Mouse (Mus musculus) heart, postnatal 0 days (tissue): Measurements from ENCODE around the gene Ropn1l. TPM values are rescaled to one million over a fixed set of nuclear protein-coding genes. Genes with fewer than 3 reads are reported as not detected.

Experiments used
- ATAC-seq: fragments of 200-750 bp; cut with Nextera tagmentation; 2 replicates; pipeline ENCODE4 v1.8.0; 2017; ENCODE audit warnings: low read depth, moderate number of reproducible peaks, moderate library complexity; ENCODE audit not compliant: insufficient read depth
- DNase-seq: peaks from one replicate; pipeline ENCODE4 v3.0.0-alpha.2; 2016; ENCODE audit warnings: low spot score
- H3K27ac ChIP-seq: fragments of 300-500 bp; sonication (generic); 2 replicates; pipeline ENCODE4 v1.5.1; 2014; ENCODE audit warnings: low read depth, mild to moderate bottlenecking
- H3K27me3 ChIP-seq: fragments of 300-500 bp; sonication (generic); 2 replicates; pipeline ENCODE4 v1.6.1; 2014; ENCODE audit warnings: low read length, mixed read lengths; ENCODE audit not compliant: control insufficient read depth, insufficient read depth
- H3K36me3 ChIP-seq: fragments of 300-500 bp; sonication (generic); replicated peaks from 2 replicates; pipeline ENCODE4 v1.6.1; 2014; ENCODE audit warnings: low read length, mixed read lengths; ENCODE audit not compliant: control insufficient read depth, insufficient read depth
- H3K4me1 ChIP-seq: fragments of 300-500 bp; sonication (generic); 2 replicates; pipeline ENCODE4 v1.6.1; 2014; ENCODE audit warnings: antibody characterized with exemption; ENCODE audit not compliant: control insufficient read depth, insufficient read depth
- H3K4me2 ChIP-seq: fragments of 300-500 bp; sonication (generic); 2 replicates; pipeline ENCODE4 v1.6.1; 2014; ENCODE audit warnings: low read depth, mild to moderate bottlenecking, low read length, moderate library complexity
- H3K4me3 ChIP-seq: fragments of 300-500 bp; sonication (generic); 2 replicates; pipeline ENCODE4 v1.5.1; 2014; ENCODE audit warnings: low read depth, low read length
- H3K9ac ChIP-seq: fragments of 300-500 bp; sonication (generic); replicated peaks from 2 replicates; pipeline ENCODE4 v1.6.1; 2014; ENCODE audit warnings: low read depth, low read length, mixed read lengths
- H3K9me3 ChIP-seq: fragments of 300-500 bp; sonication (generic); replicated peaks from 2 replicates; pipeline ENCODE4 v1.6.1; 2016; ENCODE audit warnings: low read length; ENCODE audit not compliant: control insufficient read depth
- CTCF ChIP-seq: IDR thresholded peaks from 2 replicates; pipeline ENCODE4 v1.5.1; 2016; ENCODE audit warnings: antibody characterized with exemption, control low read depth, low read depth
- EP300 ChIP-seq: IDR thresholded peaks from 2 replicates; pipeline ENCODE4 v1.6.1; 2016; ENCODE audit warnings: antibody characterized with exemption, low read depth
- WGBS: fragments of 180-500 bp; shearing (Covaris S2); extraction: QIAGEN DNeasy Blood & Tissue Kit; methylation state at CpG from one replicate; pipeline ENCODE4 v1.1.7; 2014; 5-methylcytosine and 5-hydroxymethylcytosine counted together
- polyA plus RNA-seq: library from polyadenylated mRNA; unstranded; fragments of >200 nt; fragmentation: Nextera tagmentation; extraction: Ambion mirVana; gene quantifications from 2 replicates; pipeline ENCODE4 v1.2.1, GENCODE M21; 2015
- total RNA-seq: library from RNA; depleted of rRNA; stranded (reverse); fragments of >200 nt; gene quantifications from 2 replicates; pipeline ENCODE4 v1.2.3, GENCODE M21; 2014; ENCODE audit warnings: low replicate concordance

Ropn1l gene
- total and polyA plus RNA-seq, 2 experiments from 2014 or later = 2.4 to 3.5 TPM

DNA sequence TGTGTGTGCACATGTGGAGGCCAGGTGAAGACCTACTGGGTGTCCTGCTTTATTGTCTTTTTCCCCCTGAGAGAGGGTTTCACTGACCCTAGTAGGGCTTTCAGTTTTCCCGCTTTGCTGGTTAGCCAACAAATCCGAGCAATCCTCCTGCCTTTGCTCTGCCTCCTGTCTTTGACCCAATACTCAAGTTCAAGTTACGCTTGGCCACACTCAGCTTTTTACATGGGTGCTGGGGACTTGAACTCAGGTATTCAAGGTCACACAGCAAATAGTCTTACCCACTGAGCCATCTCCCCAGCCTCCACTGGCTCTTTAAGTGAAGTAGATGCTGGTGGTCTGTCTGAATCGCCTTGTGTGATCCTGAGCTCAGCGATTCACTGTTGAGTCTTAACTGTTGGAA lies 46.7 kb downstream of the Ropn1l start:
- Histone ChIP-seq H3K27ac (no peak overlapping the region), H3K4me3 (no peak overlapping the region), H3K27me3 (no peaks in the 10 kb centered on the region), H3K36me3 (no peaks in the 10 kb centered on the region), H3K9me3 (no peaks in the 10 kb centered on the region), H3K4me1 (peaks cover 5% of the 10 kb centered on the region; the same call in 1 of the 2 replicates), H3K4me2 (no peak overlapping the region), H3K9ac (no peak overlapping the region)
- TF ChIP-seq CTCF (no peak), EP300 (no peak)
- WGBS = 91% methylated on average over 5 of the region's 5 CpGs
- DNase-seq (no peak), ATAC-seq (no peak)

GRCm38 (mm10) chr15:31404346-31404745 lies 49.2 kb downstream of the Ropn1l start:
- no peak for DNase-seq
- TF ChIP-seq CTCF = no peak
- TF ChIP-seq EP300 = no peak
- H3K4me2 ChIP-seq = no peak overlapping the region
- no peak for ATAC-seq
- H3K27me3 ChIP-seq = no peaks in the 10 kb centered on the region
- H3K36me3 ChIP-seq = no peaks in the 10 kb centered on the region
- H3K4me3 ChIP-seq = no peak overlapping the region
- H3K9ac ChIP-seq = no peak overlapping the region
- 86% methylated on average over 8 of the region's 8 CpGs for WGBS
- H3K9me3 ChIP-seq = no peaks in the 10 kb centered on the region
- peaks cover 5% of the 10 kb centered on the region; the same call in 1 of the 2 replicates for H3K4me1 ChIP-seq
- H3K27ac ChIP-seq = no peak overlapping the region

DNA sequence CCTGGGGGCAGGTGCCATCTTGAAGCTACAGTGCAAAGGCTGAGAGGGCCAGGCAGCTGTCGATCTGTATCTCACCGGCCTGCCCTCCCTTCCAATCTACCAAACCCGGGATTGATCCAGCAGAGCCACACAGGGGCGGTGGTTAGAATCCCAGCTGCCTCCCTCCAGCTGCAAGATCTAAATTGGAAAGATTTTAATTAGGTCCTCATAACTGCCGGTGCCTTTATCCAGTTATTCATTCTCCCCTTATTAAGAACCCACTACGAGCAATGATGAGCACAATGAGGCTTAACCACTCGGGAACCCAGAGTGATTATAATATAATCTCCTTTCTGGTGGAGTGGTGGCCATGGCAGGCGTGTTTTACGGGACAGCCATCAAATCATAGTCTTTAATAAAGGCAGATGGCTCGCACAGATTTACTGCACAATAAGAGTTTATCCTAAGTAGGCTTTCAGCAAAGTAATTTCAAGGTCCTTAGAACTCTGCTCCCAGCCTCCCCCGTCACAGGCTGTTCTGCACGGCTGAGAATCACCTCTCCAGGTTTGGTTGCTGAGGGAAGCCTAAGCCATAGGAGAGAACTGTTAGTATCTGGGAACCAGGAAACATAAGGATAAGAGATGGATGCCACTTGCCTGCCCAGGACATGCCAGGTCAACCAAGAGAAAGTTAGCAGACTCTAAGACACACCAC lies 51.2 kb downstream of the Ropn1l start:
- Histone ChIP-seq H3K9ac (no peak overlapping the region), H3K27ac (no peak overlapping the region), H3K36me3 (no peaks in the 10 kb centered on the region), H3K9me3 (no peaks in the 10 kb centered on the region), H3K27me3 (no peaks in the 10 kb centered on the region), H3K4me2 (no peak overlapping the region), H3K4me1 (no peaks in the 10 kb centered on the region), H3K4me3 (no peak overlapping the region)
- 85% methylated on average over 12 of the region's 12 CpGs for WGBS
- no peak for DNase-seq
- TF ChIP-seq EP300 (no peak), CTCF (no peak)
- no peak for ATAC-seq

DNA sequence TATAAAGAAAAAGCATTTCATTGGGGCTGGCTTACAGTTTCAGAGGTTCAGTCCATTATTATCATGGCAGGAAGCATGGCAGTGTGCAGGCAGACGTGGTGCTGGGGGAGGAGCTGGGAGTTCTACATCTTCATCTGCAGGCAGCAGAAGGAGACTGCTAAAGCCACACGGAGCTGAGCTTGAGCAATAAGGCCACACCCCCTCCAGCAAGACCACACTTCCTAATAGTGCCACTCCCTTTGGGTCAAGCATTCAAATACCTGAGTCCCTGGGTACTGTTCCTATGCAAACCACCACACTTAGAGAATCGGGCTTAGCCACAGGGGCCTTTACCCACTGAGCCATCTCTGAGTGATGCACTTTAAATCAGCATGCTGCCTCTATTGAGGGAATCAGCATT lies 52.6 kb downstream of the Ropn1l start:
- ATAC-seq = no peak
- no peak for TF ChIP-seq EP300
- TF ChIP-seq CTCF = no peak
- 59% methylated on average over 3 of the region's 3 CpGs for WGBS

DNA sequence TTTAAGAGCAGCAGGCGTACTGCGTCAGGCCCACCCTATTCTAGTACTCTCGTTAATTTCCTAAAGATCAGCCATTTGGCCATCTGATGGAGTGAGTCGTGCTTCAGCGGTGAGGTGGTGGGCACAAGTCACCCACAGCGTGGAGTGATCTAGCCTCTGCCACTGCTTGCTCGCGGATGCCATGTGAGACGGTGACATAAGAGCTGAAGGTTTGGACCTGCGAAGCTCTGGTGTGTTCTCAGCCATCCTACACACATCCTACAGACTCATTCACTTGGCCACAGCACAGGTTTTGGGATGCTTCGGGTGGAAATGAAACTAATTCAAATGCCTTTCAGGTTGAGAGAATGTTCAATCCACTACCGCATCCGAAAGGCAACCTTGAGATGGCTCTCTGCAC lies 54.8 kb downstream of the Ropn1l start:
- ATAC-seq (no peak), DNase-seq (no peak)
- H3K9me3 ChIP-seq = no peaks in the 10 kb centered on the region
- H3K36me3 ChIP-seq = no peaks in the 10 kb centered on the region
- 94% methylated on average over 13 of the region's 13 CpGs for WGBS
- H3K4me2 ChIP-seq = no peak overlapping the region
- no peak overlapping the region for H3K4me3 ChIP-seq
- H3K27me3 ChIP-seq = no peaks in the 10 kb centered on the region
- no peak overlapping the region for H3K27ac ChIP-seq
- H3K9ac ChIP-seq = no peak overlapping the region
- H3K4me1 ChIP-seq = peaks cover 12% of the 10 kb centered on the region
- TF ChIP-seq CTCF (no peak), EP300 (no peak)

More for the DNA sequence above, 52.6 kb downstream of the Ropn1l start:
- H3K27ac ChIP-seq = no peak overlapping the region
- no peak overlapping the region for H3K4me2 ChIP-seq
- peaks cover 5% of the 10 kb centered on the region; the same call in 1 of the 2 replicates for H3K4me1 ChIP-seq
- no peak for DNase-seq
- no peaks in the 10 kb centered on the region for H3K36me3 ChIP-seq
- H3K4me3 ChIP-seq = no peak overlapping the region
- no peak overlapping the region for H3K9ac ChIP-seq
- H3K27me3 ChIP-seq = no peaks in the 10 kb centered on the region
- no peaks in the 10 kb centered on the region for H3K9me3 ChIP-seq

DNA sequence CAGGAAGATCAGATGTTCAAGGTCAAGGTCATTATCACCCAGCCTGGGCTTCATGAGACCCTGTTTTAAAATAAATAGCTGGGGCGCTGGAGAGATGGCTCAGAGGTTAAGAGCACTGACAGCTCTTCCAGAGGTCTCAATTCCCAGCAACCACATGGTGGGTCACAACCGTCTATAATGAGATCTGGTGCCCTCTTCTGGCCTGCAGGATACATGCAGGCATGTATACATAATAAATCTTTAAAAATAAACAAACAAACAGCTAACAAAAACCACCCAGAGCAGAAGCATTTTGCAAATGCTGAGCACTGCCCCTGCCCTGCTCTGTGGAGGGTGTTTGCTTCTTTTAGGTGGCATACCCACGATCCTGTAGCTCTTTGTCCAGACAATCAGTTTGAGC lies 56.2 kb downstream of the Ropn1l start:
- DNase-seq (no peak), ATAC-seq (no peak)
- TF ChIP-seq CTCF (peak; percentile 26), EP300 (no peak)
- Histone ChIP-seq H3K27ac (peak overlapping the region; percentile 87), H3K9me3 (no peaks in the 10 kb centered on the region), H3K9ac (no peak overlapping the region), H3K4me2 (no peak overlapping the region), H3K4me3 (no peak overlapping the region), H3K4me1 (peaks cover 12% of the 10 kb centered on the region), H3K27me3 (no peaks in the 10 kb centered on the region), H3K36me3 (no peaks in the 10 kb centered on the region)
- 81% methylated on average over 3 of the region's 3 CpGs for WGBS
